Mouse (Mus musculus) WW6 (cell line): ENCODE measurements at regions not wholly inside any gene's neighbourhood (a gene's known extent, or its start where the extent isn't known, plus 50 kb on each side); places are given as distances from the start of the nearest gene placed in this dataset.

Experiments
- DNase-seq: peaks from one replicate; pipeline ENCODE4 v3.0.0-alpha.2; 2013; ENCODE audit warnings: low read depth, low spot score

- no peak for DNase-seq
Observed at GRCm38 (mm10) chr12:56402844-56403243, 57.1 kb upstream of the Mbip start.

DNA sequence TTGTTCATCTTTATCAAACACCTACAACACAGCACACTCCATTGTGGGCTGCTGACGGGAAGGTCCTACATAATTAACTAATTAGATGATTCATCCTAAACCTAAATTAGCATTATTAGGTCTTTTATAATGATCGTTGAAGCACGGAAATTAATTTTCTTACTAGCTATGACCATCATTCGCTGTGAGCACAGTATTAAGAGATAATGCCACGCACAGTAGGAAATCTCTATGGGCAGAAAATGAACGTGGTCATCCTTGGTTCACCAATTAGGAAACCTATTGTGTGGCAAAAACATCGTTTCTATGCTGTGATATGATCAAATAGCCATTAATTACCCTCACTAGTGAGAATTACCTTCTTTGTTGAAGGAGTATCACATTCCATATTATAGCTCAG lies 56.4 kb upstream of the Mbip start:
- DNase-seq = no peak
